Mouse (Mus musculus) midbrain, embryonic 14.5 days (tissue): Measurements from ENCODE around the gene Tmprss4. TPM values are rescaled to one million over a fixed set of nuclear protein-coding genes. Genes with fewer than 3 reads are reported as not detected.

Experiments used
- ATAC-seq: fragments of 200-750 bp; cut with Nextera tagmentation; 2 replicates; pipeline ENCODE4 v1.8.0; 2017; ENCODE audit warnings: moderate number of reproducible peaks, moderate library complexity; ENCODE audit not compliant: low FRiP score, low TSS enrichment
- DNase-seq: peaks from one replicate; pipeline ENCODE4 v3.0.0-alpha.2; 2015
- H3K27ac ChIP-seq: fragments of 300-500 bp; sonication (generic); replicated peaks from 2 replicates; pipeline ENCODE4 v1.5.1; 2014; ENCODE audit warnings: mild to moderate bottlenecking, low read depth, low read length, moderate library complexity
- H3K27me3 ChIP-seq: fragments of 300-500 bp; sonication (generic); 2 replicates; pipeline ENCODE4 v1.6.1; 2014; ENCODE audit warnings: low read length, control low read depth, mixed read lengths; ENCODE audit not compliant: control insufficient read depth, insufficient read depth
- H3K36me3 ChIP-seq: fragments of 300-500 bp; sonication (generic); 2 replicates; pipeline ENCODE4 v1.6.1; 2014; ENCODE audit warnings: low read length, control low read depth; ENCODE audit not compliant: control insufficient read depth, insufficient read depth
- H3K4me1 ChIP-seq: fragments of 300-500 bp; sonication (generic); 2 replicates; pipeline ENCODE4 v1.6.1; 2014; ENCODE audit warnings: mild to moderate bottlenecking, antibody characterized with exemption, low read length, control low read depth; ENCODE audit not compliant: control insufficient read depth, insufficient read depth
- H3K4me2 ChIP-seq: fragments of 300-500 bp; sonication (generic); 2 replicates; pipeline ENCODE4 v1.6.1; 2014; ENCODE audit warnings: mild to moderate bottlenecking, low read length, moderate library complexity
- H3K4me3 ChIP-seq: fragments of 300-500 bp; sonication (generic); replicated peaks from 2 replicates; pipeline ENCODE4 v1.5.1; 2014; ENCODE audit warnings: low read depth, low read length
- H3K9ac ChIP-seq: fragments of 300-500 bp; sonication (generic); replicated peaks from 2 replicates; pipeline ENCODE4 v1.6.1; 2014; ENCODE audit warnings: mild to moderate bottlenecking, low read length, moderate library complexity
- H3K9me3 ChIP-seq: fragments of 300-500 bp; sonication (generic); 2 replicates; pipeline ENCODE4 v1.6.1; 2016; ENCODE audit warnings: low read length, control low read depth, mixed read lengths; ENCODE audit not compliant: control insufficient read depth
- WGBS: fragments of 180-500 bp; shearing (Covaris S2); extraction: QIAGEN DNeasy Blood & Tissue Kit; methylation state at CpG from one replicate; pipeline ENCODE4 v1.1.7; 2014; 5-methylcytosine and 5-hydroxymethylcytosine counted together
- polyA plus RNA-seq: library from polyadenylated mRNA; unstranded; fragments of >200 nt; fragmentation: Nextera tagmentation; extraction: Ambion mirVana; gene quantifications from 2 replicates; pipeline ENCODE4 v1.2.1, GENCODE M21; 2014

Gene Tmprss4
- polyA plus RNA-seq, 1 experiment from 2014 or later = not detected

DNA sequence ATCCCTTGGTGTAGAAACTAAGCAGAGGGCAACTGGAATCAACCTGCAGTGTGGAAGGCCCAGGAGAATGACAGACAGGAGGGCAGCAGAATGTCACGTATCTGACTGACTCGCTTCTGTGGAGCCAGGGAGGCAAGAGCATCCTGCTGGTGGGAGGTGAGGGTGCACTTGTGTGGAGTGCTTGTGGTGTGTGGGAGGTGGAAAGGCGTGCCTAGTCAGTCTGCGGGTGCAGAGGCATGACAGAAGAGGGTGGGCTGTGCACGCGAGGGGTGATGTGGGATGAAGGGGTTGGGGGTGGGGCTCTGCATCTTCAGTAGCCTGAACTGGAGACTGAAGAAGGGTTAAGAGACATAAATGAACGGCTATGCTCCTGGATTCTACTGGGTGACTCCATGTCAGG lies 50.5 kb downstream of the Tmprss4 start:
- no peak overlapping the region for H3K9ac ChIP-seq
- H3K27me3 ChIP-seq = no peaks in the 10 kb centered on the region
- WGBS = 76% methylated on average over 7 of the region's 7 CpGs
- ATAC-seq = no peak
- no peaks in the 10 kb centered on the region for H3K4me1 ChIP-seq
- H3K27ac ChIP-seq = no peak overlapping the region
- no peak overlapping the region for H3K4me2 ChIP-seq
- no peaks in the 10 kb centered on the region for H3K9me3 ChIP-seq
- H3K4me3 ChIP-seq = no peak overlapping the region
- no peak for DNase-seq
- no peaks in the 10 kb centered on the region for H3K36me3 ChIP-seq

- Histone ChIP-seq H3K36me3 (no peaks in the 10 kb centered on the region), H3K27ac (no peak overlapping the region), H3K9ac (no peak overlapping the region), H3K4me3 (no peak overlapping the region), H3K9me3 (no peaks in the 10 kb centered on the region), H3K27me3 (peaks cover 11% of the 10 kb centered on the region), H3K4me1 (peaks cover 2% of the 10 kb centered on the region; the same call in 1 of the 2 replicates), H3K4me2 (no peak overlapping the region)
- DNase-seq (no peak), ATAC-seq (no peak)
- WGBS = 54% methylated on average over 1 of the region's 1 CpGs
Measured at GRCm38 (mm10) chr9:45150933-45151332, 53.0 kb downstream of the Tmprss4 start.

GRCm38 (mm10) chr9:45146267-45146597 lies 57.7 kb downstream of the Tmprss4 start:
- peaks cover 7% of the 10 kb centered on the region; the same call in 1 of the 2 replicates for H3K4me1 ChIP-seq
- no peaks in the 10 kb centered on the region for H3K9me3 ChIP-seq
- no peaks in the 10 kb centered on the region for H3K36me3 ChIP-seq
- H3K4me2 ChIP-seq = peak overlapping the region; percentile 56
- ATAC-seq = no peak
- peak overlapping the region; percentile 31 for H3K4me3 ChIP-seq
- under 1% methylated on average over 5 of the region's 5 CpGs for WGBS
- no peak overlapping the region for H3K27ac ChIP-seq
- H3K27me3 ChIP-seq = peaks cover 40% of the 10 kb centered on the region
- no peak overlapping the region; the same call in 1 of the 2 replicates for H3K9ac ChIP-seq
- peak; percentile 86 for DNase-seq

DNA sequence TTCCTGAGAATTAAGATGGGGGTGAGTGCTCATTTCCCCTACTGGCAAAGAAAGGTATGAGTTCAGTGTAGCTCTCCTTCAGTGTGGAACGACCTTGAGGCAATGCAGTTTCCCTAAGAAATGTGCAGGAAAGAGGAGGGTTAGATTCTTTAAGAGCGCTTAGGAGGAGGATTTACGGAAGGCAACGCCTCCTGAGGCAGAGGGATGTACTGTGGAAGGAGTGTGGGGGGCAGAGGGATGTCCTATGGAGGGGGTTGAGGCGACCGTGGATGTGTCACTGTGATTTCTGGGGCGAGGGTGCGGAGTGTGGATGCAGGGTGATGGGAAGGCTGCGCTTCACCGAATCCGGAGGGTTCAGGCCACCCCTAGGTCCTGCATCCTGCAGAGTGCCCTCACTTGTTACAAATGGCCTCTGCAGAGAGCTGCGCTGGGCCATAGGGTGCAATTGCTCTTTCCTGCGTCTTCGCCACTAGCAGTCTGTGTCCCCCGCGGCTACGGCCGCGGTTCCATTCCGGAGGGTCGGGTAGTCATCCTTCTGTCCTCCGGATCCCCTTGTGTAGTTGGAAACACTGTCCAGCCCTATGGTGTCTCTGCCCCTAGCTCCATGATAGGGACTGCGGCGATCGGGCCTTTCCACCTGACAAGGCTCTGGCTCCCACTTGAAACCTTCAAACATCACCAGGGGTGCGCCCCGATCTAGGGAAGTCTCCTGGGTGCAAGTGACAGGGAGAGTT lies 58.2 kb downstream of the Tmprss4 start:
- Histone ChIP-seq H3K9me3 (no peaks in the 10 kb centered on the region), H3K4me1 (peaks cover 7% of the 10 kb centered on the region; the same call in 1 of the 2 replicates), H3K36me3 (no peaks in the 10 kb centered on the region), H3K9ac (no peak overlapping the region; the same call in 1 of the 2 replicates), H3K4me2 (peak overlapping the region; percentile 56), H3K27me3 (peaks cover 44% of the 10 kb centered on the region), H3K4me3 (peak overlapping the region; percentile 31), H3K27ac (no peak overlapping the region)
- WGBS = 2% methylated on average over 27 of the region's 27 CpGs
- ATAC-seq (no peak), DNase-seq (peak; percentile 27)

GRCm38 (mm10) chr9:45142686-45143085 lies 61.2 kb downstream of the Tmprss4 start:
- Histone ChIP-seq H3K27ac (no peak overlapping the region), H3K4me3 (no peak overlapping the region), H3K4me1 (peaks cover 14% of the 10 kb centered on the region), H3K9ac (no peak overlapping the region), H3K4me2 (no peak overlapping the region), H3K9me3 (no peaks in the 10 kb centered on the region), H3K36me3 (no peaks in the 10 kb centered on the region), H3K27me3 (peaks cover 74% of the 10 kb centered on the region)
- DNase-seq (no peak), ATAC-seq (no peak)
- WGBS = 64% methylated on average over 3 of the region's 3 CpGs

DNA sequence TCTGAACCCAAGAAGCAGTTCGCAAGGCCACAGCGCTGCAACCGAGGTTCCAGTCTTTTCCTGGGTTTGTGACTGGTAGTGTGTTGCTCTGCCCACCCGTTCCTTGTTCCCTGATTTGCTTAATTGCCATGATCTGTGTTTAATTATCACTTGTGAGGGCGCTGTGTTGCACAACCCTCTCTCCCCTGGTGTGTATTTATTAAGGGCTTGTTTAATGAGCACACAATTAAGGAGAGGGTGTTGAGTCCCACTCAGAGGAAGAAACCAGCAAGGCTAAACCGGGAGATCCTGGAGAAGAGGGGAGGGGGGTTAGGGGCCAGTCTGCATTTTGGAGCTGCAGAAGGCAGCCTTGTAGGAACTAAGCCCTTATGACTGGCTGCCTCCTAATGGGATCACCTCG lies 62.9 kb downstream of the Tmprss4 start:
- Histone ChIP-seq H3K36me3 (no peaks in the 10 kb centered on the region), H3K4me1 (peaks cover 12% of the 10 kb centered on the region), H3K4me3 (no peak overlapping the region), H3K27ac (no peak overlapping the region), H3K9me3 (no peaks in the 10 kb centered on the region), H3K27me3 (peaks cover 80% of the 10 kb centered on the region), H3K4me2 (no peak overlapping the region), H3K9ac (no peak overlapping the region)
- WGBS = 56% methylated on average over 7 of the region's 7 CpGs
- ATAC-seq (no peak), DNase-seq (no peak)

GRCm38 (mm10) chr9:45139082-45139481 lies 64.8 kb downstream of the Tmprss4 start:
- Histone ChIP-seq H3K4me2 (peak overlapping the region; percentile 88), H3K4me3 (peak overlapping the region; percentile 39), H3K9me3 (no peaks in the 10 kb centered on the region), H3K9ac (peak overlapping the region; percentile 43; the same call in 1 of the 2 replicates), H3K27me3 (peaks cover 82% of the 10 kb centered on the region), H3K27ac (no peak overlapping the region), H3K36me3 (no peaks in the 10 kb centered on the region), H3K4me1 (peaks cover 7% of the 10 kb centered on the region; the same call in 1 of the 2 replicates)
- 3% methylated on average over 7 of the region's 7 CpGs for WGBS
- DNase-seq (no peak), ATAC-seq (no peak)

- under 1% methylated on average over 74 of the region's 76 CpGs for WGBS
Measured at GRCm38 (mm10) chr9:45138191-45139032, 65.5 kb downstream of the Tmprss4 start, which contains the start of gene Scn4b. TSS of gene Scn4b (plus strand) at chr9:45138395.

More at GRCm38 (mm10) chr9:45138191-45139032, 65.5 kb downstream of the Tmprss4 start, which contains the start of gene Scn4b:
- Histone ChIP-seq H3K36me3 (no peaks in the 10 kb centered on the region), H3K27me3 (peaks cover 82% of the 10 kb centered on the region), H3K9ac (peak within 1 kb of the TSS; percentile 43), H3K27ac (no peak within 1 kb of the TSS), H3K4me1 (peaks cover 7% of the 10 kb centered on the region; the same call in 1 of the 2 replicates), H3K9me3 (no peaks in the 10 kb centered on the region), H3K4me2 (peak within 1 kb of the TSS; percentile 88), H3K4me3 (peak within 1 kb of the TSS; percentile 39)
- DNase-seq (peak; percentile 72), ATAC-seq (no peak)
